Mouse (Mus musculus): ENCODE measurements at regions not wholly inside any gene's neighbourhood (a gene's known extent, or its start where the extent isn't known, plus 50 kb on each side); places are given as distances from the start of the nearest gene placed in this dataset.
A peak's percentile ranks its signal among the peaks of the same experiment; 100 is the strongest.

GRCm38 (mm10) chr10:65716914-65717610, 1378.9 kb upstream of the Jmjd1c start:
- no peak overlapping the region for H3K9ac ChIP-seq (replicated peaks; ENCODE audit: low read length)
- WGBS = 76% methylated on average over 6 of the region's 6 CpGs
- ATAC-seq (replicated peaks; ENCODE audit: insufficient number of reproducible peaks, low FRiP score, low TSS enrichment, low read depth) = no peak
- H3K4me2 ChIP-seq (ENCODE audit: low read depth, low read length) = no peak overlapping the region
- no peaks in the 10 kb centered on the region for H3K27me3 ChIP-seq (ENCODE audit: control insufficient read depth, insufficient read depth, low read length)
- H3K4me3 ChIP-seq (ENCODE audit: low read depth, low read length) = no peak overlapping the region
- no peaks in the 10 kb centered on the region for H3K36me3 ChIP-seq (replicated peaks; ENCODE audit: control insufficient read depth, insufficient read depth, low read depth, low read length)
- H3K27ac ChIP-seq (replicated peaks; ENCODE audit: low read depth, low read length) = no peak overlapping the region
- DNase-seq (ENCODE audit: low spot score) = no peak
- no peaks in the 10 kb centered on the region for H3K9me3 ChIP-seq (replicated peaks; ENCODE audit: control insufficient read depth, low read length)
- no peaks in the 10 kb centered on the region for H3K4me1 ChIP-seq (ENCODE audit: control insufficient read depth, insufficient read depth, low read length)

DNA sequence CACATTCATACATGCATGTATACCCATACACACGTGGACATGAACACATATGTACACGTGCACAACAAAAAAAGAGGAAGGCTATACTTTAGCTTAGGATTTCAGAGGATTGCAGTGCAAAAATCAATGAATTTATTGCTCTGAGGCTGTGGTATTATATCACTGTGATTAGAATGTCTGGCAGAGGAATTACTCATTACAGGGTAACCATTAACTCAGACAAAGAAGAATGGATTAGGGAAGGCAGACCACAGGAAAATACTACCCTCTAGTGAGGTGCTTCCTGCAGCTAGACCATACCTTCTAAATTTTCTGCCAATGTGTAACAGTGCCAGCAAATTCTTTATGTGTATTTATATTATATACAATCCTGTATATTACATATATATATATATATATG, 1373.4 kb upstream of the Jmjd1c start:
- DNase-seq (ENCODE audit: low spot score) = no peak
- Histone ChIP-seq H3K27ac (replicated peaks; ENCODE audit: low read depth, low read length) (no peak overlapping the region), H3K27me3 (ENCODE audit: control insufficient read depth, insufficient read depth, low read length) (no peaks in the 10 kb centered on the region), H3K36me3 (replicated peaks; ENCODE audit: control insufficient read depth, insufficient read depth, low read depth, low read length) (no peaks in the 10 kb centered on the region), H3K4me2 (ENCODE audit: low read depth, low read length) (no peak overlapping the region), H3K9me3 (replicated peaks; ENCODE audit: control insufficient read depth, low read length) (no peaks in the 10 kb centered on the region), H3K9ac (replicated peaks; ENCODE audit: low read length) (no peak overlapping the region), H3K4me1 (ENCODE audit: control insufficient read depth, insufficient read depth, low read length) (no peaks in the 10 kb centered on the region), H3K4me3 (ENCODE audit: low read depth, low read length) (no peak overlapping the region)
- WGBS = 78% methylated on average over 2 of the region's 2 CpGs
- no peak for ATAC-seq (replicated peaks; ENCODE audit: insufficient number of reproducible peaks, low FRiP score, low TSS enrichment, low read depth)

DNA sequence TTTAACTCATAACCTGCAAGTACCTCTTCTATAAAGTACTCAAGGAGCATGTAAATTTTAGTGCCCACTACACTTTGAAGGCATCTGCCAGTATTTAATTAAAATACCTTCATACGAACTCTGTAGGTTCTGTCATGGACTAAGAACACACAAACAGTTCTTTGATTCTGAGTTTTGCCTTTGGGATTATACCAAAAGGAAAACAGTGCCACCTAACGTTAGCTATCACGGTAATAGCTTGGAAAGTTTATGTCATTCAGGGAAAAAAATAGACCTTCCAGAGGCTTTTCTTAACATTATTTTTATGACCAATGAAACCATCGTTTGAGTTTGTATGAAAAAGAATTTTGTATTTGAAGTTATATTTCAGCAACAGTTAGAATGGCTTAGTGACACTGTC, 1326.5 kb upstream of the Jmjd1c start:
- peak; percentile 28 for DNase-seq (ENCODE audit: low spot score)
- Histone ChIP-seq H3K4me3 (ENCODE audit: low read depth, low read length) (no peak overlapping the region), H3K9ac (replicated peaks; ENCODE audit: low read length) (no peak overlapping the region), H3K36me3 (replicated peaks; ENCODE audit: control insufficient read depth, insufficient read depth, low read depth, low read length) (no peaks in the 10 kb centered on the region), H3K4me1 (ENCODE audit: control insufficient read depth, insufficient read depth, low read length) (no peaks in the 10 kb centered on the region), H3K4me2 (ENCODE audit: low read depth, low read length) (no peak overlapping the region), H3K27me3 (ENCODE audit: control insufficient read depth, insufficient read depth, low read length) (no peaks in the 10 kb centered on the region), H3K27ac (replicated peaks; ENCODE audit: low read depth, low read length) (no peak overlapping the region), H3K9me3 (replicated peaks; ENCODE audit: control insufficient read depth, low read length) (no peaks in the 10 kb centered on the region)
- ATAC-seq (replicated peaks; ENCODE audit: insufficient number of reproducible peaks, low FRiP score, low TSS enrichment, low read depth) = no peak
- WGBS = 39% methylated on average over 4 of the region's 4 CpGs

GRCm38 (mm10) chr10:65771936-65772335, 1324.0 kb upstream of the Jmjd1c start:
- no peak for ATAC-seq (replicated peaks; ENCODE audit: insufficient number of reproducible peaks, low FRiP score, low TSS enrichment, low read depth)
- 93% methylated on average over 5 of the region's 5 CpGs for WGBS

DNA sequence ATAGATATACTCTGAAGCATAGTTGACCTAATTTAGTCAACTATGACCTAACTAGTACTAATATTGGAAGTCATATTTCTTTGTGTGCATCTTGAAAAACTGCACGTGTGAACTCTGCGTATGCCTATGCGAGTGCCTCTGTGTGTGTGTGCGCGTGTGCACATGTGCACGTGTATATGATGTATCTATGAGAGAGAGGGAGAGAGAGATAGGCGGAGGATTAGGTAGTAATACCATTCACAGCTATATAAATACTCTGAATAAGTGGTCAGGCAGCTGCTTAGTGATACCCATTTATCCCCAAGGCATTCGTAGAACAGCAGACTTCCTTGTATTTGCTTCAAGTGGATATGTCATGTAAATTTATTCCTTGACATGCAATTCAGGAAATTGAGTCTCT, 1310.9 kb upstream of the Jmjd1c start:
- Histone ChIP-seq H3K36me3 (replicated peaks; ENCODE audit: control insufficient read depth, insufficient read depth, low read depth, low read length) (no peaks in the 10 kb centered on the region), H3K4me2 (ENCODE audit: low read depth, low read length) (no peak overlapping the region), H3K27ac (replicated peaks; ENCODE audit: low read depth, low read length) (no peak overlapping the region), H3K4me3 (ENCODE audit: low read depth, low read length) (no peak overlapping the region), H3K9ac (replicated peaks; ENCODE audit: low read length) (no peak overlapping the region), H3K9me3 (replicated peaks; ENCODE audit: control insufficient read depth, low read length) (no peaks in the 10 kb centered on the region), H3K4me1 (ENCODE audit: control insufficient read depth, insufficient read depth, low read length) (no peaks in the 10 kb centered on the region), H3K27me3 (ENCODE audit: control insufficient read depth, insufficient read depth, low read length) (no peaks in the 10 kb centered on the region)
- WGBS = 78% methylated on average over 8 of the region's 8 CpGs
- ATAC-seq (replicated peaks; ENCODE audit: insufficient number of reproducible peaks, low FRiP score, low TSS enrichment, low read depth) (no peak), DNase-seq (ENCODE audit: low spot score) (no peak)

More at GRCm38 (mm10) chr10:65771936-65772335, 1324.0 kb upstream of the Jmjd1c start:
- DNase-seq (ENCODE audit: low spot score) = no peak
- Histone ChIP-seq H3K4me2 (ENCODE audit: low read depth, low read length) (no peak overlapping the region), H3K4me1 (ENCODE audit: control insufficient read depth, insufficient read depth, low read length) (no peaks in the 10 kb centered on the region), H3K27ac (replicated peaks; ENCODE audit: low read depth, low read length) (no peak overlapping the region), H3K27me3 (ENCODE audit: control insufficient read depth, insufficient read depth, low read length) (no peaks in the 10 kb centered on the region), H3K9ac (replicated peaks; ENCODE audit: low read length) (no peak overlapping the region), H3K4me3 (ENCODE audit: low read depth, low read length) (no peak overlapping the region), H3K36me3 (replicated peaks; ENCODE audit: control insufficient read depth, insufficient read depth, low read depth, low read length) (no peaks in the 10 kb centered on the region), H3K9me3 (replicated peaks; ENCODE audit: control insufficient read depth, low read length) (no peaks in the 10 kb centered on the region)

All from embryonic facial prominence, embryonic 11.5 days (tissue).